Mouse (Mus musculus) thymus, adult 2 months (tissue): ENCODE measurements around the gene Rapgef3. TPM values are rescaled to one million over a fixed set of nuclear protein-coding genes. Genes with fewer than 3 reads are reported as not detected.

ENCODE experiments used
- DNase-seq: peaks from one replicate; pipeline ENCODE4 v3.0.0; 2021
- H3K27ac ChIP-seq: fragments of 200-500 bp; 2 replicates; pipeline ENCODE4 v1.5.1; 2012; ENCODE audit warnings: low read length, control low read depth; ENCODE audit not compliant: control insufficient read depth, insufficient read depth
- H3K27me3 ChIP-seq: fragments of 200-500 bp; 2 replicates; pipeline ENCODE4 v1.6.1; 2012; ENCODE audit warnings: mild to moderate bottlenecking, low read length, moderate library complexity, mixed read lengths; ENCODE audit not compliant: control insufficient read depth, insufficient read depth
- H3K36me3 ChIP-seq: fragments of 200-500 bp; 2 replicates; pipeline ENCODE4 v1.6.1; 2012; ENCODE audit warnings: mild to moderate bottlenecking, low read length, moderate library complexity; ENCODE audit not compliant: control insufficient read depth, insufficient read depth
- H3K4me1 ChIP-seq: fragments of 200-500 bp; replicated peaks from 2 replicates; pipeline ENCODE4 v1.6.1; 2012; ENCODE audit warnings: low read length; ENCODE audit not compliant: control insufficient read depth, insufficient read depth
- H3K4me3 ChIP-seq: fragments of 200-500 bp; 2 replicates; pipeline ENCODE4 v1.5.1; 2012; ENCODE audit warnings: mild to moderate bottlenecking, low read length, control low read depth, moderate library complexity; ENCODE audit not compliant: control insufficient read depth, insufficient read depth
- CTCF ChIP-seq: fragments of 200-500 bp; IDR thresholded peaks from 2 replicates; pipeline ENCODE4 v1.5.1; 2012; ENCODE audit warnings: mild to moderate bottlenecking, control low read depth, low read length, moderate library complexity, borderline replicate concordance; ENCODE audit not compliant: control insufficient read depth, poor library complexity, insufficient read depth; ENCODE audit errors: extremely low read depth
- POLR2A ChIP-seq: fragments of 200-500 bp; IDR thresholded peaks from 2 replicates; pipeline ENCODE4 v1.6.1; 2012; ENCODE audit warnings: mild to moderate bottlenecking, low read length, control low read depth, moderate library complexity; ENCODE audit not compliant: control insufficient read depth, poor library complexity, insufficient read depth; ENCODE audit errors: extremely low read depth
- WGBS: fragments of 180-500 bp; shearing (Covaris S2); methylation state at CpG from one replicate; pipeline ENCODE4 v1.1.7; 2018; 5-methylcytosine and 5-hydroxymethylcytosine counted together
- polyA plus RNA-seq: library from polyadenylated mRNA; depleted of rRNA; stranded (reverse); fragments of >200 nt; gene quantifications from 2 replicates; pipeline ENCODE4 v1.2.3, GENCODE M21; 2012

Rapgef3 gene
- polyA plus RNA-seq, 1 experiment: 276 TPM

DNA sequence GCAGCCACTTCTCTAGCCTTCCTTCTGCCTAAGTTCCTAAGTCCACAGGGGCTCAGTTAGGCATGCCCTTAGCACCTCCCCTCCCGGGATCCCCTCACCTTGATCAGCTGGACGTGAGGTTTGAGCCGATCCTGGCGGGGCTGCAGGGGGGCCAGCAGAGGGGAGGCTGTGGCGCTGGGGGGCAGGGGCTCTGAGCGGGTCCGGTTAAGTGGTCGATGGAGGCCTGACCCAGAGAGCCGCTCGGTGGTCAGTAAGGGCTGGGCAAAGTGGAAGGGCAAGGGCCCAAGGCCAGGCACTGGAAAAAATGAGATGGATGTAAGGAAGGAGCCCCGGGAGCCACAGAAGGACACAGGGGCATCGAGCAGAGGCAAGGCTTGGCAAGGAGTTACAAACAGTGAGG is 40.1 kb upstream of the Rapgef3 start:
- no peak for DNase-seq
- no peak overlapping the region for H3K27ac ChIP-seq
- no peaks in the 10 kb centered on the region for H3K27me3 ChIP-seq
- no peak overlapping the region for H3K4me3 ChIP-seq
- H3K36me3 ChIP-seq: peaks cover 77% of the 10 kb centered on the region
- TF ChIP-seq CTCF: no peak
- TF ChIP-seq POLR2A: no peak
- 95% methylated on average over 12 of the region's 12 CpGs for WGBS
- no peaks in the 10 kb centered on the region for H3K4me1 ChIP-seq

DNA sequence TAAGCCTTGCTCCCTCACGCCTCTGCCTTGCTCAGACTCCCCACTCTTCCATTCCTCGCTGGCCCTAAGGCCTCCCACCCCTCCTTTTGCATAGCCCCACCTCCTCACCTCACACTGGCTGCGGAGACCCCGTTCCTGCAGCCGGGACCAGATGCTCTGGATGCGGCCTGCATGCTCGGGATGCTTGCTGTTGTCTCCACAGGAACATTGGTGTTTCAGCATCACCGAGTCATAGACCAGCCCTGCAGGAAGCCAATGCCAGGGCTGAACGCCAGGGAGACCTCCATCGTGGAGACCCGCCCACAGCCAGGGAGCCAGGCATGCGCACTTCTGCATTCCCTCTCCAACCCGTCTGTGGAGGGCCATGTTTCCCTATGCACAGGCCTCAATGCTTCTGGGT is 34.8 kb upstream of the Rapgef3 start:
- TF ChIP-seq CTCF (no peak), POLR2A (no peak)
- no peaks in the 10 kb centered on the region for H3K27me3 ChIP-seq
- H3K4me1 ChIP-seq: no peaks in the 10 kb centered on the region
- no peak overlapping the region for H3K4me3 ChIP-seq
- no peak overlapping the region for H3K27ac ChIP-seq
- 94% methylated on average over 13 of the region's 13 CpGs for WGBS
- H3K36me3 ChIP-seq: peaks cover 87% of the 10 kb centered on the region
- no peak for DNase-seq

DNA sequence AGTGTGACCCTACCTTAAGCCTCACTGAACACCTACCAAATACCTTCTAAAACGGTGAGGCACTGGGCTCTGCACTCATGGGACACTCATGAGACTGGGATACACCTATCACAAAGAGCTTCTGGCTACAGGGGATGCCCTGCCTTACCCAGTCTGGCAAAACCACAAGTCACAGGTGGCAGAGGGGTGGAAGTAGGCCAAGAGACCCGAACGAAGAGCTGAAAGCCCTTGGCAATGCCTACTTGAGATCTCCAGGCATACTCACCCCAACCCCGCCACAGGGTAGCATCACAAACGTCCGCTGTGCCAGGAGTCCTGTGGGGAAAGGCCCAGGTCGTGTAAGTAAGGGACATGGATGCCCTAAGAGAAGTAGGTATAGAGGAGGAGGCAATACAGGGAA is 34.0 kb upstream of the Rapgef3 start:
- no peak for DNase-seq
- Histone ChIP-seq H3K27me3 (no peaks in the 10 kb centered on the region), H3K36me3 (peaks cover 87% of the 10 kb centered on the region), H3K27ac (no peak overlapping the region), H3K4me1 (no peaks in the 10 kb centered on the region), H3K4me3 (no peak overlapping the region)
- WGBS: 74% methylated on average over 7 of the region's 7 CpGs
- TF ChIP-seq POLR2A: no peak
- TF ChIP-seq CTCF: no peak

DNA sequence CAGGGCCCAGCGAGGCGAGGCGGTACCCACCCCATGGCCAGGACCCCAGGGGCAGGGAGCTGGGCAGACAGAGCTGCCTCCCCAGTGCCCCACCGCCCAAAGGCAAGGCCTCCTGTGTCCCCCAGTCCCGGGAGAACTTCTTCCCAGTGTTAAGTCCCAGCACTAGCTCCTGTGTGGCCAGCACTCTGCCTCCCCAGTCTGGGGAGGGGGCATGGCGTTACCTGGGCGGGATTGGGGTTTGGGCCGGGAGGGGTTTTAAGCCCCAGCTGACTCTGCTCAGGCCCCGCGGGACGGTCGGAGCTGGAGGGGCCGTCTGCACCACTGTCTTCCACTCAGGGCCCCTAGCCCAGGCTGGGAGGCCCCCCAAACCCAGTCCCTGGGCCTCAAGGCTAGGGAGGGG is 33.1 kb upstream of the Rapgef3 start:
- Histone ChIP-seq H3K27ac (no peak overlapping the region), H3K4me3 (no peak overlapping the region), H3K36me3 (peaks cover 88% of the 10 kb centered on the region), H3K4me1 (no peaks in the 10 kb centered on the region), H3K27me3 (no peaks in the 10 kb centered on the region)
- DNase-seq: no peak
- no peak for TF ChIP-seq CTCF
- no peak for TF ChIP-seq POLR2A
- WGBS: 96% methylated on average over 13 of the region's 13 CpGs

DNA sequence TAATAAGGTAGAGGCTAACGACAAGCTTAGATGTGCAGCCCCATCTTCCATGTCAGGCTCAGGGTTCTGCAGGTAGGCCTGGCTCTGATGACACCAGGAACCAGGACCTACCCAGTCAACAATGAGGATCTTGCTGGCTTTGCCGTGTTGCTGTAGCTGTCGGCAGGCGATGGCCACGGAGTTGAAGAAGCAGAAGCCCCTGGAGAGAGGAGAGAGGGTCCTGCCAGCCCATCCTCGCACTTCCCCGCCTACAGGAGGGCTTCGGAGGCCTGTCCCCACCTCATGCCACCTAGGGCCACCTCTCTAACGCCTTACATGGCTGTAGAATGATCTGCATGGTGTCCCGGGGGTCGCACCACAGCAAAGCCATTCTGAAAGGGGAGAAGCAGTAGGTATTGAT is 31.7 kb upstream of the Rapgef3 start:
- Histone ChIP-seq H3K27me3 (no peaks in the 10 kb centered on the region), H3K36me3 (peaks cover 90% of the 10 kb centered on the region), H3K27ac (no peak overlapping the region), H3K4me3 (no peak overlapping the region), H3K4me1 (no peaks in the 10 kb centered on the region)
- no peak for TF ChIP-seq CTCF
- TF ChIP-seq POLR2A: no peak
- DNase-seq: no peak
- 94% methylated on average over 11 of the region's 11 CpGs for WGBS

DNA sequence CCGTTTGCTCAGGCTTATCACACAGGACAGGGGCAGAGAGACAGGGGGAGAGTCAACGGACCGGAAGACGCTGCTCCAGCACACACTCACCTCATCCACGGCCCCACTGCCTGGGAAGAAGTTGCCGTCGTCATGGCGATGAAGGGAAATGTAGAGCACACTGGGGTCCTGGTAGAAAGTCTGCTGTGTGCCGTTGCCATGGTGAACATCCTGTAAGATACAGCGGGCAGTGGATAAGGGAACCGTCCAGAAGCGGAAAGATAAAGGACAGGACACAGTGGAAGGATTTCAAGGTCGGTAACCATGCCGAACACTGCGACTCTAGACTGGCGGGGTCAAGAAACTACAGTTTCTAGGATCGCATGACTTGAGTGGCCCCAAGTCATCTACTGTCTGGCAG is 30.4 kb upstream of the Rapgef3 start:
- H3K27me3 ChIP-seq: no peaks in the 10 kb centered on the region
- TF ChIP-seq POLR2A: no peak
- TF ChIP-seq CTCF: no peak
- DNase-seq: no peak
- no peak overlapping the region for H3K27ac ChIP-seq
- H3K4me3 ChIP-seq: no peak overlapping the region
- H3K36me3 ChIP-seq: peaks cover 99% of the 10 kb centered on the region
- no peaks in the 10 kb centered on the region for H3K4me1 ChIP-seq
- WGBS: 96% methylated on average over 17 of the region's 17 CpGs

DNA sequence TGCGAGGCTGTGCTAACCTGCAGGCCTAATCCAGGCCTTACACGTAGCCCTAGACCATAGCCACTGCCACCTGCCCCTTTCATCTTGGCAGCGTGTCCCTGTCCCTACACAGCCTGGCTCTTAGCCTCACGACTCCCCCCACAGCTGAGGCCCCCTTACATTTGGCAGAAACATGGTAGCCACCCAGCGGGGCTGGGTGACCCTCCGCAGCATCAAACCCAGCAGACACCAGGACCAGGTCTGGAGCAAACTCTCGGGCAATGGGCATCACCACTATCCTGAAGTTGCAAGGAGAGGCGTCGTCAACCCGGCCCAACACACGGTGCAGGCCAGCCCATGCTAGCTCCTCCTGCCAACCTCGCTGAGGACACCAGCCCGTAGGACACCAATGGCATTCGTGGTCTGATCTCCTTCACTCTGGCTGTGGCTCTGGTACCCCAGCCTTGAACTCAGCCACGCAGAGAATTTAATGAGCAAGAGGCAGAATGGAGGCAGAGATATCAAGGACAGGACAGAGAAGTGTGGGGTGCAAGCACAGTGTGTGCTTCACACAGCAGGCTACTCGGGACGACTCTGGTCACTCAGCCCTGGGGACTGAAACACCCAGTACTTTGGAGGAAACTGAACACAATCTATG is 29.0 kb upstream of the Rapgef3 start:
- no peak overlapping the region for H3K4me3 ChIP-seq
- no peaks in the 10 kb centered on the region for H3K27me3 ChIP-seq
- DNase-seq: no peak
- H3K36me3 ChIP-seq: peaks cover 98% of the 10 kb centered on the region
- H3K27ac ChIP-seq: no peak overlapping the region
- 95% methylated on average over 17 of the region's 17 CpGs for WGBS
- TF ChIP-seq CTCF (no peak), POLR2A (no peak)
- no peaks in the 10 kb centered on the region for H3K4me1 ChIP-seq
